Mouse (Mus musculus): ENCODE measurements around the gene Col4a2.
"Not testable (repeated sequence)": the region's sequence is repeated elsewhere in the genome, so short reads cannot be mapped to it uniquely, and the experiment has no call there.

Gene Col4a2

DNA sequence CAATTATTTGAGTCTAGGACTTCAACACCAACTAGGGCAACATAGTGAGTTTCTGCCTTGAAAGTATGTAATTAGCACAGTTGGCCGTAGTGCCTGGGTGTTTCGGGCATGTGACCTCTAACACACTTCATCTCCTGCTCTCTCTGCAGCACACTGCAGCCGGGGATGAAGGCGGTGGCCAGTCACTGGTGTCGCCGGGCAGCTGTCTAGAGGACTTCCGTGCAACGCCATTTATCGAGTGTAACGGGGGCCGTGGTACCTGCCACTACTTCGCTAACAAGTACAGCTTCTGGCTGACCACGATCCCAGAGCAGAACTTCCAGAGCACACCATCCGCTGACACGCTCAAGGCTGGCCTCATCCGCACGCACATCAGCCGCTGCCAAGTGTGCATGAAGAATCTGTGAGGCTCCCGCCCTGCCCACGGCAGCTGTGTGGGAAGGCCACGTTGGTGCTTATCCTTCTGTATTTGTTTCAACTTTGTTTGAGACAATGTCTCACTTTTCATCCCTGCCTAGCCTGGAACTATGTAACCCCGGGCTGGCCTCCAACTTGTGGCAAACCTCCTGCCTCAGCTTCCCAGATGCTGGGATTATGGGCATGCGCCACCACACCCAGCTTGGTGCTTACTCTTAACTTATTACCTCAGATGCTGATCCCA is 135.4 kb downstream of the Col4a2 start:
- in situ Hi-C loops (cut with MboI; ENCODE audit: unreplicated experiment in 2 of 2): loop anchor here (25.0 kb wide), 2 partner anchors 489 to 1214 kb away; partner anchors contain the start of gene Tubgcp3 (in 1 of the 2)

DNA sequence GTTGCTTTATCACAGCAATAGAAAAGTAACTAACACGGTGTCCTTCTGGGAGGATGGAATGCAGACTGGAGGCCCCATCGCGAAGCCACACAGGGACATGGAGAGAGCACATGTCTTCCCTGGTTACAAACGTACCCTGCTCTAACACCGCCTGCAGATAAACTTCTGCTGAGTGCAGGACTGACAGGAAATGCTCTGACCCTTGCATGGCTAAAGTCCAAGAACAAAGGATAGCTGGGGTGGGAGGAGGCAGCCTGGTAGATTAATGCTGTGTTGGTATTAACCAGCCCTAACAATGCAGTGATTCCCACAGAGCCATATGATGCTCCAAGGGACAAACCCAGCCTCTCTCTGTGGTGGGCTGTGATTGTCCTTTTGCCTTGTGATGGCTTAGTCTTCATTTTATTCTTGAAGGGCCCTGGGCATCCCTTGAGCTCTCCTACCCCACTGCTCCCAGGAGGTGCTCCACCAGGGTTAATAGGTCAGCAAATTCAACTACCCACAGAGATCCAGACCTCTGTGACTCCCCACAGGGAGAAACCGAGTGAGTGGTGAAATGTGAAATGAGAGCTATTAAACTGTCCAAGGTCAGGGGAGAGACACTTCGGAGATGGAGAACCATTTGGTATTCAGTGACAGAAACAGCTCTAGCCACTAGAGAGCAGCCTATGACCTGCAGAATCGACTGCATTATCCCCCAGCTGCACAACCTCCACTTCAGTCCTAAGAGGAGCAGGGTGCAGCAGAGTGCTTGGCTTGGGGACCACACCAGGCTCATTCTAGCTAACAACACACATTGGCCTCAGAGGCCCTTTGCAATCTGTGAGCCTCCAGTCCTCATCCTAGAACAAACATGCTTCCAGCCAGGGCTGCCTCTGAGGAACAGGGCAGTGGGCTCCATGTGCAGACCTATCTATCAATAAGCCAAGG is 137.8 kb downstream of the Col4a2 start:
- in situ Hi-C loops (cut with MboI; ENCODE audit: unreplicated experiment in 2 of 2): no loop called here

DNA sequence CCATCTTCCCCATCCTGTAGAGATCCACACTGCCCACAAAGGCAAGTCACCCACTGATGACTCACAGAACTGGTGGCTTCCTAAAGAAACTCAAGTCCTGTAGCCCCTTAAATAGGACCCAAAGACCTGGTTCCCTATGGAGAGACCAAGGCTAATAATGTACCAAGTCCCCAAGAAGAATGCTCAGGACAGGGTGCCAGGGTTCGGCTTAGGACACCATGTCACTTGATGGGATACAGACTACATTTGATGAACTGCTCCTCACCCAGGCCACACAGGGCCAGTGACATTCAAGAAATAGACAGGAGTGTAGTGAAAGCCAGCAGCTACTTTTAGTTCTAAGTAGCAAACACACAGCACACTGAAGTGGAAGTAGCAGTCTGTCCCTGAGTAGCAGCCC is 139.5 kb downstream of the Col4a2 start:
- in situ Hi-C loops (cut with MboI; ENCODE audit: unreplicated experiment in 2 of 2): no loop called here

DNA sequence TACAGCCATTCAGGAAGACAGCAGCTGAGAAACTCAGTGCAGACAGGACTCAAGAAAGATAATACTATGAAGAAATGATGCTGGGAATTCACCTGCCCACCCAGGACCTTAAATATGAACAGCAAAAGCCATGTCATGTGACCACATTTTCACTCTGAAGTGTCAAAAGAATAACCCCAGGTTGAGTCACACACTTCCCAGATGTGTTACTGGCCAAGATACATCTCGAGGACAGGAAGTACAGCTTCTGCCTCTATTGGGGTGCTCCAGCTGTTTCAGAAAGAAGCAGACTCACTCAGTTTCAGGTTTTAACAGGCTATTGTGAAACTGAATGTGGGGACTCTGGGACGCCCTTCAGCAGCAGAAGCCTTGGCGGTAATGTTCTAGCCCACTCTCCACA is 140.0 kb downstream of the Col4a2 start:
- in situ Hi-C loops (cut with MboI; ENCODE audit: unreplicated experiment in 2 of 2): no loop called here

DNA sequence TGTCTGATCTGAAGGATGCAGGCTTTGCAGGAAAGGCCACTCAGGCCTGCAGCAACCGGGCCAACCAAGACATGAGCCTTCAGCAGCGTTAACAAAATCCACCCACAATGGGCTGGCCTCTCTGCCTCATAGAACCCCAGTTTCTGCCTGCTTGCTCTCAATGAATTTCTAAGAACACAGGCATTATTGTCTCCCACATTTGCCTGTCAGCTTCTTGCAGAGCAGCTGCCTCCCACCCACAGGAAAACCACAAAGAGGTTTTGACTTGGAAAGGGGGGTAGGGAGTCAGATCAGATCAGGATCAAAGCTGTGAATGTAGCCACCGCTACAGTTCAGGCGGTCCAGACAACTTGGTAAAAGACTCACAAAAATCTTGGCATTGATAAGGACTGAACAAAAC is 140.4 kb downstream of the Col4a2 start:
- in situ Hi-C loops (cut with MboI; ENCODE audit: unreplicated experiment in 2 of 2): no loop called here

DNA sequence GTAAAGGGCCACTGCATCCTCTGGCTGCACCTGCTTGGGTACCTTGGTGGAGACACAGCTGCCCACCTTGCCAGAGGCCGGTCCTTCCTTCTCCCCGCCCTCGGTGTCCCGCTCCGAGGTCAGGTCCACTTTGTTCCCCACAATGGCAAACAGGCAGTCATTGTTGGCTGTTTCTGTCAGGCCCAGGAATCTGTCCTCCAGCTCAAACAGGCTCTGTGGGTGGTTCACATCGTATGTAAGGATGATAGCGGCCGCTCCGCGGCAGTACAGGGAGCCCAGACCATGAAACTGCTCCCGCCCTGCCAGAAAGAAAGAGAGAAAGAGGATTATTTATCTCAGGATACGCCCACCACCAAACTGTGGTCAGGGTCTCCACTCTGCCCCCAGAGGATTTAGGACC is 141.6 kb downstream of the Col4a2 start:
- in situ Hi-C loops (cut with MboI; ENCODE audit: unreplicated experiment in 2 of 2): no loop called here

DNA sequence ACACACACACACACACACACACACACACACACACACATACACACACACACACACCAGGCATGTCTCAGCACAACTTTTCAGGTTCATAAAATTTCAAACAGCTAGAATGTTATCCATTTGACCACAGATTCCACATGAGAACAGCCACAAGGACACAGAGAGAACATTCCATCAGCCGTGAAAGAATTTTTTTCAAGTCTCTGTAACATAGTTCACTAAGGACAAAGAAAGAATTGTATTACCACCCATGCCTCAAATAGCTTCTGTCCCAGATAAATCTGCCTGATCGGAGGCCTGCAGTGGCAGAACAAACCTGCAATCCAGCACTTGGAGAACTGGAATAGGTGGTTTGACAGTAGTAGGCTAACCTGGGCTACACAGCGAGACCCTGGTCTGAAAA is 144.7 kb downstream of the Col4a2 start:
- in situ Hi-C loops (cut with MboI; ENCODE audit: unreplicated experiment in 2 of 2): no loop called here

DNA sequence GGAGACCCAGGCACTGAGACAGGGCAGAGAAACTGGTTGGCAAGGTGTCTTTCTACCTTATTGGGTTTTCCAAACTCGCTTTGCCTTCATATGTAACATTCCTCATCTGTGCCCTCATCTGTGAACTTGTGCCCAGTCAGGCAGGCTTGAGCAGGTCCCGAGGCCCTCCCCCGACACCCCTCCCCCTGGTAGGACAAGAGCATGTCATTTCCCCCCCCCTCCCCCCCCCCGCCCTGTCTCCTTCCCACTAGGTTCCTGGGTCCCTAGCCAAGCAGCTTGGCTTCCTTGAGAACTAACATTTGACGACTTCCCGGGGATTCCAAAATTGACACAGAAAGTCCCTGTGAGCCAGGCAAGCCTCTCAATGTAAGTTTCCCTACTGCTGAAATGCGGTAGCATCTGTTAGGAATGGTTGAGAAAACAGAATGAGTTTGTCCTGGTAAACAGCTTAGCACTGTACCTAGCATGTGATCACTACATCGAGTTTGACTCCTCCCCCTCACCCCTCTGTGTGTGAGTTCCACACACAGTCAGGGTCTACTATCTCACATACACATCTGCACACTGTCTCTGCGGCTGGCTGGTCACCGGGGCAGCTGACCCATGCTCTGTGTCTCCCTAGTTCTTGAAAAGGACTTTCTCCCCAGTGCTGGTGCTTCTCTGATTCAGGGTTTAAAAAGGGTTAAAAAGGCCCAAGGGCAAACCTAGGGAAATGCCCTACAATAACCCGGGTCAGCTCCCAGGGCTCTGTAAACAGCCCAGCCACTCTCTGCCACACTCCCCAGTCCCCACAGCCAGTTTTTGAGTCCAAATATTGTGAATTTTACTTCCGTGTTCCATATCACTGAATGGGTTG is 145.6 kb downstream of the Col4a2 start:
- in situ Hi-C loops (cut with MboI; ENCODE audit: unreplicated experiment in 2 of 2): no loop called here

DNA sequence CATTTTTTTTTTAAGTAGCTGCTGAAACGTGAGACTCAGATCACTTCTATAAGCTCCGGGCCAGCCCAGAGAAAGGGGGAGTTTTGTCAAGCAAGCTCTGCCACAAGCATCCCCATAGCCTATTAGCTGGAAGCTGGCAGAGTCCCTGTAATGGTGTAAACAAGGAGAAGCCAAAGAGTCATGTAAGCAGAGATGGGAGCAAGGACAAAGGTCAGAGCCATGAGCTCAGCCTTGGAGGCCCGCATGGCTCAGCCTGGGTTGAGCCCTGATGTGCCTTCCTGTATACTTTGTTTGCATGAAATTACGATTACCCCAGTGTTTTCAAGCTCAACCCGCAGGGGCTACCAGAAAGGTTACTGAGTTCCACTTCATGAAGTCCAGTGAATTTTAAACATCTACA is 146.4 kb downstream of the Col4a2 start:
- in situ Hi-C loops (cut with MboI; ENCODE audit: unreplicated experiment in 2 of 2): no loop called here

DNA sequence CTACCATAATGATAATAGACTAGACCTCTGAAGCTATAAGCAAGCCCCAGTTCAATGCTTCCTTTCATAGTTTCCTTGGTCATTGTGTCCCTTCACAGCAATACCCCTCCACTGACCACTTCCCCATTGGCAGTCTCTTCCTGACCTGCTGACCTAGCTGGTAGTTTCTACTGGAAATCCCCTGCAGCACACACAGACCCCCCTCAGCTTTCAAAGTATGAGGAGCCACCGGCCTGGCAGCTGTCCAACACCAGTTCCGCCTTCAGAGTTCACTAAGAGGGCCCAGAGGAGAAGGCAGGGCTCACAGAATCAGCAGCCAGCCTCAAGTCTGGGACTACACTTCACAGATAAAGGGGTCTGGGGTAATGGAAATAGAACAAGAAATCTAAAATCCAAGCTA is 148.3 kb downstream of the Col4a2 start:
- in situ Hi-C loops (cut with MboI; ENCODE audit: unreplicated experiment in 2 of 2): no loop called here

DNA sequence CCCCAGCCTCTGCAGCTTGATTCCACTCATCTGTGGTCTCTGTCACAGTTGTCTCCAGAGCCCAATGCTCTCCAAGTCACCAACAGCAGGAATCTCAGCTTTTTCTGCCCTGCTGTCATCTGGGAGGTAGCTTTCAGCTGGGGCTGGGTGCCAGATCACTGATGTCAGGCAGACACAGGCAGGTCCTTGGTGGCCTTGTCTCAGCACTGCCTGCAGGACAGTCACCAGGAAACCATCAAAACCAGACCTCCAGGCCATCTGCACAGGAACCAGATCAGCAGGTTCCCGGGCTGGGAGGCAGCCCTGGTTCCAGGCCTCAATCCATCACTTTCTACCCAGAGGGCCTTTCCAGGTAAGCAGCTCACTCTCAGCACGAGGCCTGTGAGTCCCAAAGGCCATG is 149.2 kb downstream of the Col4a2 start:
- in situ Hi-C loops (cut with MboI; ENCODE audit: unreplicated experiment in 2 of 2): no loop called here

DNA sequence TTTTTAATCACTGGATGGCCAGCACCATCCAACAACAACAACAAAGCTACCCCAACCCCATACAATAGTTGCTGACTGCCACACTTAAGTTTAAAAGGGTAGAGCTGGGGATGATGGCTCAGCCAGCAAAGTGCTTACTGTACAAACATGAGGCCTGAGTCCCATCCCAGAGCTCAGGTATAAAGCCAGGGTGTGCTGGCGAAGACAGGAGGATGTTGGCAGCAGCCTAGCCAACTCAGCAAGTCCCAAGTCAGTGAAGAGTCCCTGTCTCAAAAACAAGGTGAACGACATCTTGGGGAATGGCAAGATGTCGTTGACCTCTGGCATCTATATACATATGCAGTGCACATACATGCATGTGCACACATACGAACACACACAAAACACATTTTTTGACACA is 150.0 kb downstream of the Col4a2 start:
- in situ Hi-C loops (cut with MboI; ENCODE audit: unreplicated experiment in 2 of 2): no loop called here

DNA sequence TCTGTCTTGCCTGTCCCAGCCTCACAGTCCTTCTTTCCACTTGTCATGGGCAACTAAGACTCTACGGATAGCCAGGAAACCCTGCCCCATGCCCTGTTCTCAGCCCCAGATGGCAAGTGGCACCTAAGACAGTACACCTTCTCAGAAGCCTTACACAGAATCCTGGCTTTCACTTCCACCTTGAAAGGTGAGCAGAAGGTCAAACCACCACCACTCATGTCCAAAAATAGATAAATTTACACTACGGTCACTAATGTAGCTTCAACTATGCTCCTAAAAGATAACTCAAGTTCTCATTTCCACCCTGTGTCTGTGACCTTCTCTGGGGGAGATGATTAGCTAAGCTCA is 150.9 kb downstream of the Col4a2 start:
- in situ Hi-C loops (cut with MboI; ENCODE audit: unreplicated experiment in 2 of 2): no loop called here

DNA sequence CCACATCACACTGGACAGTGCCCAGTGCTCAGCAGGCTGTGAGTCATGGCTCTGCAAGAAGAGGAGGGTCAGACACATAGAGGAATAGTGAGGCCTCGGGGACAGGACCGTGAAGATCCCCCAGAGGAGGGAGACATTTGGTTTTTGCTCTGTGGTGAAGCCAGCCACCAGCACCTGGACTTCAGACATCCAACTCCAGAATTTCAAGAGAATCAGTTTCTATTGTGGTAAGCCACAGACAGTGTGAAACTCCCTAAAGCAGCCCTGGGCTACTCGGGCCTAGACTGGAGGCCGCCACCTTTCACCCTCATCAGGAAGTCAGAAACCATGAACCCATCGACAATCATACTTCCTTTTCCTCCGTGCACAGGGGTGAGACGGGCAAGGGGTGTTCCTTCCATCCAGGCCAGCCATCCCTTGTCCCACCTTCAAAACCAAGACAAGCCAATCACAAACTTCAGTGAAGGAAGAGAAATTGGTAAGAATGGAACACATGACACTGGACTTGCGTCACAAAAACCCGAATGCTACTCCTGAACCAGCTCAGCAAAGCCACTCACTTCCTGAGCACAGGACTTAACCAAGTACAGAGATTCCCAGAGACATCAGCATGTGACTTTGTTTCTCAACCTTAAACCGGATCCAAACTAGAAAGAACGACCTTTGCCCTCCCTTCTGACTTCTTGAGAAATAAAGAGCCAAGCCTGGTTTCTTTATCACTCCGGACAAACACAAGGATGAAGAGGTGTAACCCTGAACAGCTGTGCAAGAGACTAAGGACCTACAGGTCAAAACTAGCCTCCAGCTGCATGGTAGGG is 151.5 kb downstream of the Col4a2 start:
- in situ Hi-C loops (cut with MboI; ENCODE audit: unreplicated experiment in 2 of 2): no loop called here

DNA sequence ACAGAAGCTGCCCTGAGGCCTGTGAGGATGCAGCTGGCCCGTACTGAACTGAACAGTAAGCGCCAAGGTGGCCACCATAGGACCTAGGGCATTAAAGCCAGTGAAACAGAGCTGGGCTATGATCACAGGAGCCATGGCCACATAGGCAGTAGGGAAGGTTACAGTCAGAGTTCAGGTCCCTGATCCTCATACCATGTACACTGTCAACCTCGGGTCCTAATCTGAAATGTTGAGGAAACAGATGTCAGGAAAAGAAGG is 152.0 kb downstream of the Col4a2 start:
- in situ Hi-C loops (cut with MboI; ENCODE audit: unreplicated experiment in 2 of 2): no loop called here

DNA sequence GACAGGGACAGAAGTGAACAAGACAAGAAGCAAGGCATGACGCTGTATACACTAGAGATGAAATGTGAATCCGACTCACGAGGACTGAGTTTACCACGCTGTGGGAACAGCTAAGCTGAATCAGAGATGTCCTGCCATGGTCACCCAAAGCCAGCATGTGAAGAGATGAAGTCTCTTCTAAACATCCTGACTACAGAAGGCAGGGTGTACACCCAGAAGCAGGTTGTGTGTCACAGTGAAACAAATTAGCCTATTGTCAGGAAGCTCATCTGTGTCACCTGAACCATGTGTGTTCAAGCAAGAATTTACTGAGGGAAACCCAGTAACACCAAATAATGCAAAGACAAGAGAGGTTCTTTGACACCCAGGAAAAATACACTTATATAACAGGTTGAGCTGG is 153.0 kb downstream of the Col4a2 start:
- in situ Hi-C loops (cut with MboI; ENCODE audit: unreplicated experiment in 2 of 2): no loop called here

DNA sequence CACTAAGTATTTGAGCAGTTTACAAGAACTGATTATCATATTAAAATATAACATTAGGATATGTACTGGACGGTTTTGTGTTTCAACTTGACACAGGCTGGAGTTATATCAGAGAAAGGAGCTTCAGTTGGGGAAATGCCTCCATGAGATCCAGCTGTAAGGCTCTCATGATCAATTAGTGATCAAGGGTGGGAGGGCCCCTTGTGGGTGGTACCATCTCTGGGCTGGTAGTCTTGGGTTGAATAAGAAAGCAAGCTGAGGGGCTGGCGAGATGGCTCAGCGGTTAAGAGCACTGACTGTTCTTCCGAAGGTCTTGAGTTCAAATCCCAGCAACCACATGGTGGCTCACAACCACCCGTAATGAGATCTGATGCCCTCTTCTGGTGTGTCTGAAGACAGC is 153.9 kb downstream of the Col4a2 start:
- in situ Hi-C loops (cut with MboI; ENCODE audit: unreplicated experiment in 2 of 2): not testable (repeated sequence)

DNA sequence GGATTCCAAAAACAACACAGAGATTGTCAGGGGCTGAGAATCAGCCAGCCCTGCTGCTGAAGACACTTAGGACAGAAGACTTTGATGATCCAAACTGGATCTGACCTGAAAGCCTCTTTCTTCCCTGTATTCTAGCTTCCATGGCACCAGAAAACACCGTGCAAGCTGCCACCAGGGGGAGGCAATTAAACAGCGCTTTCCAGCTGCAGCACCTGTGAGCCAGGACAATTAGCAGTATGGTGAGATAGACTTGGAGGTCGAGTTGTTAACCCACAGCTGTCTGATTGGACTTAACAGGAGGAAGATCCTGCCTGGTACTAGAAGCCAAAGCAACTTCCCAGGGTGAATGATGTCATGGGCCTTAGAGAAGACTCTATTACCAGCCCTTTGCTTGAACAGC is 156.5 kb downstream of the Col4a2 start:
- in situ Hi-C loops (cut with MboI; ENCODE audit: unreplicated experiment in 2 of 2): no loop called here

DNA sequence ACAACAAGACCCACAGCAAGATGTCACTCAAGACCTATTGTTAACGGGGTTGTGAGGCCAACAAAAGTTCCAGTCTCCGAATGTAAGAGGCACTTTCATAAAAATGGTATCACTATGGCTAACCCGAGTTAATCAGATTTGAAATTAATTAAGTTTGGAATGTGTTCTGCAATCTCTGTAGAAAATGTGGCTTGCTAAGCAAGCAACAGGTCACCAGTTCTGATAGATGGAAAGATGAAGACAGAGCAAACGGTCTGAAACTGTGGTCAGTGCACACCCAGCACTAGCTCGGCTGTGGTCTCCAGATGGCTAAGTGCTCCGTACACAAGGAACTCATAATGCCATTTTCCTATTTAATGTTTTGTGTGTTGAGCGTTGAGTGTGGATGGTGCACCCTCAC is 158.1 kb downstream of the Col4a2 start:
- in situ Hi-C loops (cut with MboI; ENCODE audit: unreplicated experiment in 2 of 2): no loop called here

DNA sequence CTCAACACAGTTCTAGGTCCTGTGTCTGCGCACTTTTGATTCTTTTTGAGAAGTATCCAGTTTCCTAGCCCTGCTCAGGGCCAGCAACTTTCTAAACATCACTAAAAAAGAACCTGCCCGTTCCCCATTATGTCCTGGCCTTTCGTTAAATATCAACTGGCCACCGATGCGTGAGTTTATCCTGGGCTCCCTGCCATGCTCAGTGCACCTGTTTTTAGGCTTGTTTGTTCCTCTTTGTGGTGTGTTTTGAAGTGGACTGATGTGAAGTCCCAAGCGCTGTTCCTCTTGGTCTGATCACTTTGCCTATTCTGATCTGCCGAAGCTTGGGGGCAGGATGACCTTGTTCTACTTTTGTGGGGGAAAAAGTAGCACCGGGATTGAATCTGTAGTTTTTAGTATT is 158.7 kb downstream of the Col4a2 start:
- in situ Hi-C loops (cut with MboI; ENCODE audit: unreplicated experiment in 2 of 2): no loop called here

DNA sequence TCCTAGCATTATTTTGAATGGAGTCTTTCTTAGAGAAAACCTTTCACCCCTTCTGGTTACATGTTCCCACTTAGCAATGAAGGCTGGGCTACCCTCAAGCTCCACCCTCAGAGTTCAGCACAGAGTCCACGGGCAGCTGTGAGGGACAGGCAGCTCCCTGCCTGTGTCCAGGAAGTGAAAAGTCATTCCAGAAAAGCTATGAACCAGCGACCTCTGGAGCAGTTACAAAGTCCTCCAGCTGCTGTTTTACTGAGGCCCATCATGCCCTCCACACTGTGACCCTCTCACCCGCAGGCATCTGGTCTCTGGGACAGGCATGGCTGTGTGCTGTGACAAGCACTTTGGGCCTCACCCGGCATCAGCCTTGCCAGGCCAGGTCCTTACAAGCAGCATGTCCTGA is 160.5 kb downstream of the Col4a2 start:
- in situ Hi-C loops (cut with MboI; ENCODE audit: unreplicated experiment in 2 of 2): no loop called here

Data from v-Abl transformed pro-B cells (cell line).